Mouse (Mus musculus): ENCODE results near the gene Kcnh4.

- TF ChIP-seq CTCF (IDR thresholded peaks at IDR 0.05; ENCODE audit: borderline replicate concordance, extremely low read depth, insufficient read depth, insufficient read length) (no peak), POLR2A (IDR thresholded peaks at IDR 0.05; ENCODE audit: borderline replicate concordance, extremely low read depth, insufficient read depth, insufficient read length, poor library complexity, severe bottlenecking) (no peak)
Measured at GRCm38 (mm10) chr11:100795386-100795785, 35.6 kb upstream of the Kcnh4 start.
